Mouse (Mus musculus) forebrain, embryonic 11.5 days (tissue): ENCODE data around the gene Gm7029. TPM values are rescaled to one million over a fixed set of nuclear protein-coding genes. Genes with fewer than 3 reads are reported as not detected.
A peak's percentile ranks its signal among the peaks of the same experiment; 100 is the strongest.
"Not testable (repeated sequence)": the region's sequence is repeated elsewhere in the genome, so short reads cannot be mapped to it uniquely, and the experiment has no call there.

Experiments
- ATAC-seq: fragments of 200-750 bp; cut with Nextera tagmentation; replicated peaks from 2 replicates; pipeline ENCODE4 v1.8.0; 2017; ENCODE audit warnings: moderate TSS enrichment; ENCODE audit not compliant: low FRiP score
- DNase-seq: peaks from one replicate; pipeline ENCODE4 v3.0.0-alpha.2; 2017; ENCODE audit warnings: low spot score
- H3K27ac ChIP-seq: fragments of 300-500 bp; sonication (generic); 2 replicates; pipeline ENCODE4 v1.5.1; 2014; ENCODE audit warnings: low read depth, low read length
- H3K27me3 ChIP-seq: fragments of 300-500 bp; sonication (generic); 2 replicates; pipeline ENCODE4 v1.6.1; 2014; ENCODE audit warnings: mild to moderate bottlenecking, low read length, mixed read lengths; ENCODE audit not compliant: control insufficient read depth, insufficient read depth
- H3K36me3 ChIP-seq: fragments of 300-500 bp; sonication (generic); 2 replicates; pipeline ENCODE4 v1.6.1; 2014; ENCODE audit warnings: mild to moderate bottlenecking, low read length, moderate library complexity, mixed read lengths; ENCODE audit not compliant: control insufficient read depth, insufficient read depth
- H3K4me1 ChIP-seq: fragments of 300-500 bp; sonication (generic); replicated peaks from 2 replicates; pipeline ENCODE4 v1.6.1; 2014; ENCODE audit warnings: low read length, mixed read lengths; ENCODE audit not compliant: control insufficient read depth, insufficient read depth
- H3K4me2 ChIP-seq: fragments of 300-500 bp; sonication (generic); 2 replicates; pipeline ENCODE4 v1.6.1; 2014; ENCODE audit warnings: low read depth, mild to moderate bottlenecking, low read length, moderate library complexity, mixed read lengths; ENCODE audit not compliant: severe bottlenecking
- H3K4me3 ChIP-seq: fragments of 300-500 bp; sonication (generic); 2 replicates; pipeline ENCODE4 v1.5.1; 2014; ENCODE audit warnings: low read depth, low read length
- H3K9ac ChIP-seq: fragments of 300-500 bp; sonication (generic); 2 replicates; pipeline ENCODE4 v1.6.1; 2014; ENCODE audit warnings: low read length
- H3K9me3 ChIP-seq: fragments of 300-500 bp; sonication (generic); 2 replicates; pipeline ENCODE4 v1.6.1; 2016; ENCODE audit warnings: low read length, mixed read lengths; ENCODE audit not compliant: control insufficient read depth
- WGBS: fragments of 180-500 bp; shearing (Covaris S2); extraction: QIAGEN DNeasy Blood & Tissue Kit; methylation state at CpG from one replicate; pipeline ENCODE4 v1.1.7; 2014; 5-methylcytosine and 5-hydroxymethylcytosine counted together
- polyA plus RNA-seq: library from polyadenylated mRNA; unstranded; fragments of >200 nt; fragmentation: Nextera tagmentation; extraction: Ambion mirVana; gene quantifications from 2 replicates; pipeline ENCODE4 v1.2.1, GENCODE M21; 2014

Gene Gm7029
- polyA plus RNA-seq, 1 experiment from 2014 or later = not detected

DNA sequence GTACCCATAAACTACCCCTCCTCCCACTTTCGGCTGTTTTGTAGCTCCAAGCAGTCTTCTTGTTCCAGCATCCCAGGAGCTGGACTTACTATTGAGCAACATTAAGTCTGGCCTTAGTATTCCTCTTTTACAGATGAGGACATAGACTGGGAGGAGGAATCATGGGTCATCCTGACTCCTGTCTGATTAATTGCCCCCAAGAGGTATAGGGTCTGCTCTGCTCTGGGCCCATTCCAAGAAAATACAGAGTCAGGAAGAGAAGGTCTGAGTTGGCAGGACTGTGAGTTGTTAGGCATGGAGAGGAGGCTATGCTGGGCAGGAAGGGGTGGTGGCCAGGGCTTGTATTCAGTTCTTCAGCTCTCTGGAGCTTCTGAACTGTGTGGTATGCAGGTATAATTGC lies 29.4 kb upstream of the Gm7029 start:
- DNase-seq = peak; percentile 33
- H3K4me3 ChIP-seq = no peak overlapping the region; the same call in 1 of the 2 replicates
- H3K4me1 ChIP-seq = no peaks in the 10 kb centered on the region
- ATAC-seq = no peak
- H3K4me2 ChIP-seq = peak overlapping the region; percentile 73; the same call in 1 of the 2 replicates
- WGBS = 89% methylated on average over 1 of the region's 1 CpGs
- no peak overlapping the region for H3K27ac ChIP-seq
- no peaks in the 10 kb centered on the region for H3K36me3 ChIP-seq
- H3K27me3 ChIP-seq = no peaks in the 10 kb centered on the region
- H3K9ac ChIP-seq = peak overlapping the region; percentile 79; the same call in 1 of the 2 replicates
- H3K9me3 ChIP-seq = no peaks in the 10 kb centered on the region

DNA sequence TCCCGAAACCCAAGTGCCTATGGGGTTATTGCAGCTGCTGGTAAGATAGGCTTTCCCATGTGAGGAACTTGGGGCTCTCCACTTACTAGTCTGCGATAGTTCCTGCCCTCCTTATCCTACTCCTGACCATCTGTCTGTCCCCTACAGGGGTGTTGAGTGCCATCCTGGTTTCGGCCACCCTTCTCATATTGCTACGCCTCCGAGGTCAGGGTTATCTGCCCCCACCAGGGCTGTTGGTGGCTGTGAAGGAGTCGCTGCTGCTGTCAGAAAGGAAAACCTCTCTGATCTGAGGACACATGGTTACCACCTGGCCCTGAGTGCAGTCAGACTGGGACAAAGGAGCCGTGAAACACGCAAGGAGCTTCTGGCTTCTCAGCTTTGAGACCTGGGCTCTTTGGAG lies 25.5 kb upstream of the Gm7029 start:
- H3K4me1 ChIP-seq = no peaks in the 10 kb centered on the region
- no peaks in the 10 kb centered on the region for H3K27me3 ChIP-seq
- ATAC-seq (no peak), DNase-seq (peak; percentile 44)
- WGBS = 93% methylated on average over 8 of the region's 8 CpGs
- no peaks in the 10 kb centered on the region for H3K36me3 ChIP-seq
- H3K9me3 ChIP-seq = no peaks in the 10 kb centered on the region
- H3K27ac ChIP-seq = no peak overlapping the region
- H3K4me3 ChIP-seq = no peak overlapping the region
- no peak overlapping the region for H3K9ac ChIP-seq
- no peak overlapping the region for H3K4me2 ChIP-seq

DNA sequence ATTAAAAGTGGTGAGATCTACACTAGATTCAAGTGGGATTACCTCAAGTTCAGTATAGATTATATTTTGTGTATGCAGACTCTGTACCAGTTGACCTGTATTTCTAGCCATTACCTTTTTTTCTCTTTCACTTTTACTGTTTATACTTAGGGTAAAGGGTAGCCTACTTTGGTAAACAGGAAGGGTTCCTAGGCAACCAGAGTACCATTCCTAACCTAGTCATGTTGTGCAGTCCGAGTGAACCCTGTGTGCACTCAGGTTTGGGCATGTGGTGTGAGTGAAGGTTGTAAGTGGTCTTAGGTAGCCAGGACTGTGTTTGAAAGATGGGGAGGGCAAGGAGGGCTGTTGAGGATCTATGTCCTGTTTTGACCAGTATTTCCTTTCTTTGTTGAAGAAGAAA lies 22.3 kb upstream of the Gm7029 start:
- Histone ChIP-seq H3K27ac (no peak overlapping the region), H3K4me2 (no peak overlapping the region), H3K9me3 (no peaks in the 10 kb centered on the region), H3K9ac (no peak overlapping the region), H3K4me3 (no peak overlapping the region), H3K27me3 (no peaks in the 10 kb centered on the region), H3K36me3 (no peaks in the 10 kb centered on the region), H3K4me1 (no peaks in the 10 kb centered on the region)
- 88% methylated on average over 1 of the region's 1 CpGs for WGBS
- ATAC-seq = no peak
- no peak for DNase-seq

DNA sequence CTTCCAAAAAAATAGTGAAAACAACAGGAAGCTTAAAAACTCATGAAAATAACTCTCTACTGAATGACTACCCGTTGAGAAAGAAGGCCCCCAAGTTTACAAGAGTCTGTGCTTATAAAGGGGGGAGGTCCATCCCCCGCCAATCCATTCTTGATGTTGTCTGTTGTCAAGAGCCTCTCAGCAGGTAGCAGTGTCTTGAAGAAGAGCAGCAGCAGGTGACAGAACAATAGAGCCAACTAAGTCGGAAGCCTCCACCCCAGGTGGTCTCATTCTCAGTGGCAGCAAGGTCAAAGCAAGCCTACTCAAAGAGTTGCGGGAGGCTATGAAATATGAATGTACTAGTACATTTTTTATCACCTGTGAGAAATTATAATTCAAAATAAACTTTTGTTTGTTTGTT lies 15.8 kb upstream of the Gm7029 start:
- H3K9me3 ChIP-seq = no peaks in the 10 kb centered on the region
- no peaks in the 10 kb centered on the region for H3K4me1 ChIP-seq
- H3K36me3 ChIP-seq = no peaks in the 10 kb centered on the region
- H3K4me2 ChIP-seq = no peak overlapping the region
- no peak overlapping the region for H3K9ac ChIP-seq
- no peak overlapping the region for H3K4me3 ChIP-seq
- ATAC-seq (no peak), DNase-seq (no peak)
- 77% methylated on average over 4 of the region's 4 CpGs for WGBS
- H3K27ac ChIP-seq = no peak overlapping the region
- no peaks in the 10 kb centered on the region for H3K27me3 ChIP-seq

DNA sequence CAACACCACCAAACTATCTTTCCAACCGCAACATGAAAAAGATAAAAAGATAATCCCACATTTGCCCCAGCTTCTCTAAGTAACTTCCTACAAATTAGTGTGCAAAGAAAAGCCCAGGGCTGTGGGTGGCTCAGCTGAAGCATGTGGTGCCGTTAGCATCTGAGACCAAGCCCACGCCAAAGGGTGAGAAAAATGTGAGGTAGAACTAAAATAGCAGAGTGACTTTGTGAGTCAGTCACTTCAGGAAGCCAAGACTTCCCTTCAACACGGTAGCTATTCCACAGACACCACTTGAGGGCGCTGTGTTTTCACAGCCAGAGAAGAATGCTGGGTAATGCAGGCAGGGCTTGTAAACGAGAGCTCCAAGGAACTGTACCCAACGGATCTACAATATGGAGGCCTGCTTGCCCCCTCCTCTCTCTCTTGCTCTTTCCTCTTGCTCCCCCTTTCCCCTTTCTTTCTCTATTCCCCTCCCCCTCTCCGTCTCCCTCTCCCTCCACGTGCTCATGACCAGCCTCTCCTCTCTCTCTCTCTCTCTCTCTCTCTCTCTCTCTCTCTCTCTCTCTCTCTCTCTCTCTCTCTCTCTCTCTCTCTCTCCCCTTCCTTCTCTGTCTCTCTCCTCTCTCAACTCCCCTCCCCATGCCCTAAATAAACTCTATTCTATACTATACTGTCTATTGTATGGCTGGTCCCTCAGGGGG lies 8.2 kb upstream of the Gm7029 start:
- Histone ChIP-seq H3K9me3 (no peaks in the 10 kb centered on the region), H3K4me1 (no peaks in the 10 kb centered on the region), H3K4me3 (no peak overlapping the region), H3K27ac (no peak overlapping the region), H3K4me2 (no peak overlapping the region), H3K27me3 (no peaks in the 10 kb centered on the region), H3K36me3 (no peaks in the 10 kb centered on the region), H3K9ac (no peak overlapping the region)
- ATAC-seq (no peak), DNase-seq (no peak)
- 44% methylated on average over 9 of the region's 9 CpGs for WGBS

DNA sequence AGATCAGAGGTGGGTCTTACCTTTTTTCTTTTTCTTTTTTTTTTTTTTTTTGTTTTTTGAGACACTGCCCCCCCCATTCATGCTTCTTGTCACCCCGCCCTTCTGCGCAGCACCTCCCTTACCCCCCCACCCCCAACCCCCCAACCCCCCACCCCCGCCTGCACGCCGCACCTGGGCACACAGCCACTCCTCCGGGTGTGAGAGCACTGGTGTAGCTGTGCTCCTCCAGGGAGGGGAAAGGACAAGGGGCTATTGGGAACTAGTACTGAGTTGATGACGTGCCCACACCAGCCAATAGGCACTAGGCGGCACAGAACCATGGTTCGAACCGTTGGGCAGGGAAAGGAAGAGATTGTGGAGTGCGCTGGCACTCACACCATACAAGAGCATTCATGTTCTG lies 774 bp downstream of the Gm7029 start:
- Histone ChIP-seq H3K36me3 (no peaks in the 10 kb centered on the region; the same call in 1 of the 2 replicates), H3K4me1 (no peaks in the 10 kb centered on the region), H3K4me2 (no peak overlapping the region), H3K27me3 (no peaks in the 10 kb centered on the region), H3K27ac (no peak overlapping the region), H3K4me3 (no peak overlapping the region), H3K9ac (no peak overlapping the region), H3K9me3 (no peaks in the 10 kb centered on the region)
- ATAC-seq = no peak
- 93% methylated on average over 11 of the region's 11 CpGs for WGBS
- DNase-seq = no peak

DNA sequence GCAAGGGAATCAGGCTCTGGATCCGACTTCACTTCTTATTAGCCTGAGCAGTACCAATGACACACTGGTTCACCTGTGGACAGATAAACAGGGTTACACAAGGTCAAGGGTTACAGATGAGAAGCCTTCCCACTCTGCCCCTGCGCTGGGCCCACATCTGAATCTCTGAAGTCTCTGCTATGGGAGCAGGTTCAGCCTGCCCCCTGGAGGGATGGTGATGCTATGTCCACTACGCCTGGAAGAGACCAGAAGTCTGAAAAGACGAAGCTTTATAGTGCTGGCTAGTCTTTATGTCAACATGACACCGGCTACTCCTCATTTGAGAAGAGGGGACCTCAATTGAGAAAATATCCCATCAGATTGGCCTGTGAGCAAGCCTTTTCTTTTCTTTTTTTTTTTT lies 2.2 kb downstream of the Gm7029 start:
- not testable (repeated sequence) for H3K36me3 ChIP-seq, H3K27me3 ChIP-seq, DNase-seq, H3K9me3 ChIP-seq, ATAC-seq, H3K27ac ChIP-seq, H3K4me1 ChIP-seq, H3K4me2 ChIP-seq, H3K9ac ChIP-seq, H3K4me3 ChIP-seq
- WGBS = 83% methylated on average over 5 of the region's 5 CpGs

DNA sequence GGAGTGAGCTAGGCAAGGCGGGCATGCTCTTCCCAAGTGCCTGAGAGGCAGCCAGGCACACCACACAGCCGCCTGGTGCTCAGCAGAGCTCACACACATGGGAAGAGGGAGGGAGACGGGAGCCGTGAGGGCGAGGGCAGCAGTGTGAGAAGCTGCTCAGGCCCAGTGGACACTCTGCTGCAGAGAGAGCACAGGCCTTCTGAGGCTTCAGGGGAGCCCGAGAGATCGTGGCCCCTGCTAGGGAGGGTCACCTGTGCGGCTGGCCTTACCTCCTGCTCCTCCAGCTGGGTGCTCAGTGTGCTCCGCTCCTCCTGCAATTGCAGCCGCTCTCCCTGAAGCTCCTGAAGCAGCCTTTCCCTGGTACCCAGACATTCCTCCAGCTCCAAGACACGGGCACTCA lies 10.7 kb downstream of the Gm7029 start:
- H3K9ac ChIP-seq, H3K4me1 ChIP-seq, H3K27me3 ChIP-seq, H3K27ac ChIP-seq, H3K4me3 ChIP-seq, H3K9me3 ChIP-seq, DNase-seq, H3K36me3 ChIP-seq, ATAC-seq, H3K4me2 ChIP-seq: not testable (repeated sequence)
- WGBS = 93% methylated on average over 9 of the region's 11 CpGs

DNA sequence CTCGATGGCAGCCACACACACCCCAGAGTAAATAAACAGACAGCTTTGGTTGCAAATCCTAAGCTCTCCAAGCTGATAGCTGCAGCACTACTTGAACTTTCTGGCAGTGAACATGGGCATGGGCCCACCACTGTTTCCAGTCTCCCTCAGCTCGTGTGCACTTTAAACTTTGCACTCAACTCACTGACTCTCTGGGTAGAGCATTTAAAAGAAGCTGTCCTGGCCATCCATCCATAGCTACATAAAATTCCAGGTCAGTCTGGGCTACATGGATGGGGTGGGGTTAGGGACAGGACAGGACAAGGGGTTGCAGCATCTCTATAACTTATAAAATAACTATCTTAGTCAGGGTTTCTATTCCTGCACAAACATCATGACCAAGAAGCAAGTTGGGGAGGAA lies 14.2 kb downstream of the Gm7029 start:
- not testable (repeated sequence) for H3K4me2 ChIP-seq, H3K4me3 ChIP-seq, H3K9ac ChIP-seq, H3K27me3 ChIP-seq, H3K9me3 ChIP-seq, H3K36me3 ChIP-seq, H3K4me1 ChIP-seq, ATAC-seq, H3K27ac ChIP-seq, DNase-seq
- 83% methylated on average over 2 of the region's 2 CpGs for WGBS
